Mouse (Mus musculus): ENCODE results near the gene Kcna2.

Kcna2 gene

DNA sequence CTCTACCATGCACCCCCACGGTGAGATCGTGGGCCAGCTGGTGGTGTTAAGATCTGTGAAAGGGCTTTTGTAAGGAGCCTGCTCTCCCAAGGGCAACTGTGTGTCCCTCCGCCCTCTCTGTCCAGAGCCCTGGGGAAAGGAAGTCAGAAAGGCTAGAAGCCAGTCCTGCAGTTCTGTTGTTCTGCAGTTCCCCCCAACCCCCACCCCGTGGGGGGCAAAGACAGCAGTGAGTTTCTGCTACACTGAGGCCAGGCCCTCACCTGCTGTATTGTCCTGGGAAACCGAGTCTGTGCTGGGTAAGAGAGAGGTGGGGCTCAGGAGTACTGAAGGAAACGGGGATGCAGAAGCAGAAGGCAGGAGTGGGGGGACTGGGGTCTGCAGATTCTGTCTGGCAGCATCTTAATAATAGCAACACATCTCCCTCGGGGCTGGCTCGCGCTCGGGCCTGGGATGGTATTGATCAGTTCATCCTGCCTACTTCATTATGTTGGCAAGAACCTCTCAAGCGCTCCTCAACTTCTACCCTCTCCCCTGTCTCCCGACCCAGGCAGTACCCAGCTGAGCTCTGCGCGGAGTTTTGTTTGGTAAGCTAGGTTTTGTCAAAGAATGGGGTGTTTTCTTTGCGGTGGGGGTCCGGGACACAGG is at the start of gene Kcna2:
TSS of gene Kcna2 (plus strand) at position 336 of the 645 bp plus-strand sequence.
- POLR2A ChIA-PET = no interaction called here

DNA sequence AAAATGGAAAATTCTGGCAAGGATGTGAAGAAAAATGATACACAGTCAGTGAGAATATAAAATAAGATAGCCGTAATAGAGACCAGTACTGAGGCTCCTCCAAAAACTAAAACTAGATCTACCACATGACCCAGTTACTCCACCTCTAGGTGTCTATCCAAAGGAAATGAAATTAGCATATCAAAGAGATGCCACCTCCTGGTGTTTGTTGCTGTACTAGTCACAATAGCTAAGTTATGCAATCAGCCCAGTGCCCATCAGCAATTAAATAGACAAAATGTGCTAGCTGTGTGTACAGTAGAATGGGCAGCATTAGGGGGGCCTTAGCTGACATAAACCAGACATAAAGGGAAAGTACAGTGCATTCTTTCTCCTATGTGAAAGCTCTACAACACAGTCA is 39.5 kb upstream of the Kcna2 start:
- CTCF ChIA-PET = no interaction called here
- POLR2A ChIA-PET = no interaction called here

More for the DNA sequence above, at the start of gene Kcna2:
- CTCF ChIA-PET = interaction anchor here in 2 of 4 experiments (1.3 to 1.4 kb wide), 2 partner anchors 9 to 59 kb away, joined by 3 to 4 read pairs; no protein-coding TSS in a partner anchor

DNA sequence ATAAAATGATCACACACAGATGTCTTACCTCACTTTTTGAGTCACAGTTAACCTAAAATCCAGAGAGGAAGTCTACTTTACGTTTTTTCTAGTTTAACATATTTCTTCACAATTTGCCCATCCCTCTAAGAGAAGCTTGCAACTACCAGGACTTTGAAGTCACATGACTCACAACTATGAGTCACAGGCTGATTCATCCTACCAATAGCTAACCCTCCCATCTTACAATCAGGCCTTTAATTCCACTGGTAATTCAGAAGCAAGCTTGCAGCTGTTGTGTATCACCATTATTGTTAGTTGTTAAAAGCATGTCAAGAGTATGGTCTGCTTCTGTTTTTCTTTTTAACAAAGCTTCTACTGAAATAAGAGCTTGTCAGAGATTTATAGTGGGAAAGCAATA is 38.2 kb upstream of the Kcna2 start:
- CTCF ChIA-PET = no interaction called here

DNA sequence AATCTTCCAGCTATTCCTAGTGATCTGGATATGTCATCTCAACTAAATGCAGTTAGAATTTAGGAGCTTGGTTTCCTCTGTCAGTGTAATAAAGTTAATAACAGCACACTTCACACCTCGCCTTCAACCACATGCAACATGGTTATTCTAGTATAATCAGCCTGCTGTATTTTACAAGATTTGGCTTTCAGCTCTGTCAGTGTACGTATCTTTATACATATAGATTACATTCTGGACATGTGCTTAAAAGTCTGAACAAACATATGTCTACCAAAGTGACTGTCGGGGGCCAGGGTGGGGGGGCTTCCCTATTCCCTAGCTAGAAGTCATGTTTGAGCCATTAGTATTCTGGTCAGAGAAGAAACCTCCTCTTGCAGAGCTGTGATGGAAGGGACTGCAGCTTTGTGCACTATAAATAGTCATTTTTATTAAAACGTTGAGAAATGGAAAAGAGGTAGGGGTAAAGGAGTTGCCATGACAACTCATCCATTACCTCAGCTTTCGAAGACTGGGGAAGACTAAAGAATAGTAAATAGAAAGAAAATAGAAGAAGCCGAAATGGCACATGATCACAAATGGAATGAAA is 35.3 kb upstream of the Kcna2 start:
- POLR2A ChIA-PET = no interaction called here
- CTCF ChIA-PET = no interaction called here

More for the DNA sequence above, 38.2 kb upstream of the Kcna2 start:
- POLR2A ChIA-PET = no interaction called here

DNA sequence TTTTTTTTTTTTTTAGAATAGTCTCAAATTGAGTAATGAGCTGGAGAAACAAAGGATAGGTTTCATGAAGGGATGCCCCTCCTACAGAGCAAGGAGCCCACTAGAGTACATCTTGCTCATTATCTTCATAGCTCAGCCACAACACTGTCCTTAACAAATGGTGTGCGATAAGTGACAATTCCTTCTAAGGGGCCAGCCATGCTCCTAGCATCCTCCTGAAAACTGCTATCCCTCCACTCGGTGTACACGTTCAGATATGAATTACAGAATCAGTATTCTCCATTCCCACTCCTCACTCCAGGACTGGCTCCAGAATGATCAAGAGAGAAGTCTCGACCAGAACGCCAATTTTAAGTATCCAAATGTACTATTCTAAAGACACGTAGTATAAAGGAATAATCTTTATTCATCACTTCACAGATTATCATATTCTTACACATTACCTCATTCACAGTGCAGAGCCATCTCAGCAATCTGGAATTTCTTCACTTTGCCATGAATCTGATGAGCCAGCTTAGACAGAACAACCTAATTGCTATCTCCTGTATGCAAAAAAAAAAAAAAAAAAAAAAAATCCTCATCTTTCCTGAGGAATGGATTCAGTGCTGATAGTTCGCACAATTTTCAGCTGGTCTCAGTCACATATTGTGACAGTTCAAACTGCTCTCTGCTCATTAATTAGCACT is 34.6 kb upstream of the Kcna2 start:
- ChIA-PET CTCF (interaction anchor here in 1 of 4 experiments (0.7 kb wide), 1 partner anchor 1447 kb away, joined by 12 read pairs; no protein-coding TSS in a partner anchor), POLR2A (interaction anchor here in 1 of 4 experiments (0.7 kb wide), 1 partner anchor 24 kb away, joined by 4 read pairs; no protein-coding TSS in a partner anchor)

DNA sequence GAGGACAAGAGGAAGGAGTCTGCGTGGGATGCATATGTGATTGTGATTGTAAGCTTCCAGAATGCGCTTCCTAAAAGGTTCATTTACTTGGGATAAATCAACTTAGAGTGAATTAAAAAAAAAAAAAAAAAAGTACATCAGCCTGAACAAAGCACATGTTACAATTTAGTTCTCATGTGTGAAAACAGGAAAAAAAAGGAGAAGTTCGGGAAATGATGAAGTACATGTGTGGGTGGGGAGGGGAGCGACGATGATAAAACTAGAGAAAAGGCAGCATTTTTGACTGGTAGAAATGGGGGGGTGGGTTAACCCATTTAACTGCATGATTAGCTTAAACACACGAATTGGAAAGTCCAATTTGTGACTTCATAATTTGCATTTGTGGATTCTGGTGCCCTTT is 33.7 kb upstream of the Kcna2 start:
- ChIA-PET POLR2A (interaction anchor here in 1 of 4 experiments (0.7 kb wide), 1 partner anchor 23 kb away, joined by 4 read pairs; no protein-coding TSS in a partner anchor), CTCF (interaction anchor here in 2 of 4 experiments (0.7 to 1.1 kb wide), 2 partner anchors 14 to 1448 kb away, joined by 3 to 12 read pairs; no protein-coding TSS in a partner anchor)

DNA sequence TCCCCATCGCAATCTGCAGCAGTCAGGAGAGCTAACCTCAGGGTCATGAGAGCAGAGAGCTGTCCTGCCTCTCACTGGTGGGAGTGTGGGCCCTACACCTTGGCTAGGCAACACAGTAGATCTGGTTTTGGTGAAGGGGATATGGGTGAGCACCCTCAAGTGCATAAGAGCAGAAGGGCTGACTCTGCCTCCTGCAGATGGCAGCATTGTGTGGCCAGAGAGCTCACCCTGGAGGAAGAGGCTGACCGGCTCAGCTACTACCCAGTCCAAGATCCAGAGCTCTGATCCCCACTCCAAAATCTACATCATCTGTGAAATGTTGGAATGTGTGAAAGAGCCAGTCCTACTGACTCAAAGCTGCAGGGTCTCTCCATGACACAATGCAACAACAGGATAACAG is 27.1 kb upstream of the Kcna2 start:
- ChIA-PET POLR2A (no interaction called here), CTCF (no interaction called here)

DNA sequence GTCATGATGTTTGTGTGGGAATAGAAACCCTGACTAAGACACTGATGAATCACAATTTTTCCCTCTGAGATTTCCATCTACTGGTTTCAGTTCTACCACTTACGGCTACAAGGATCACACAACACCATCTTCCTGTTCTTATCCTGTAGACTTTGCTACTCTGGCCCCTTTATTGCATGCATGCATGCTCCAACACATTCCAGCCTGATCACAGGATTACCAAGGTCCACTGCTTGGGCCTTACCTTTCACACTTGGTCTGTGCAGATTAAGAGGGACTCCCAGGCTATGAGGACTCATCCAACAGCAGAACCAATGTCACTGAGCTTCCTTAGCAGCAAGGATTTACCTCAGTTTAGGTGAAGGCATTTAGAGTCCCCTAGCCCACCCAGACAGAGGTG is 25.2 kb upstream of the Kcna2 start:
- CTCF ChIA-PET = interaction anchor here in 1 of 4 experiments (1.0 to 2.1 kb wide), 2 partner anchors 18 to 173 kb away, joined by 3 to 4 read pairs; no protein-coding TSS in a partner anchor

DNA sequence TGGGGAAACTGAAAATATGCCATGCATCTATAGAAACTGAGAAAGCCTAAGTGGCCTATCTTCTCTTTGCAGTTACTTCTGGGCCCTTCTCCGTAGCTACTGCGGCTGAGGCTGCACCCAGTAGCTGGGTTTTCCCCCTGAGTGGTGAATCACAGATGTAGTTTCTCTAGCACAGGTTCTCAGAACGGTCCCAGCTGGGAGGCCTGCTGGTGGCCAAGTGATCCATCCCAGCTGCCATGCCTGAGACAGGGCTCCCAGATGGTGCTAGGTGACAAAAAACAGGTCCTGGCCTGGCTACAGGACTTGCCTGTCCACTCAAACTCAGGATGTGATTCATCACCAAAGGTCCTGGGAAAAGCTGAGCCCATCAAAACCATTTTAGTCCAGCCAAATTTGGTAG is 24.3 kb upstream of the Kcna2 start:
- ChIA-PET POLR2A (no interaction called here), CTCF (interaction anchor here in 1 of 4 experiments (2.1 kb wide), 1 partner anchor 174 kb away, joined by 4 read pairs; no protein-coding TSS in a partner anchor)

More for the DNA sequence above, 25.2 kb upstream of the Kcna2 start:
- POLR2A ChIA-PET = no interaction called here

DNA sequence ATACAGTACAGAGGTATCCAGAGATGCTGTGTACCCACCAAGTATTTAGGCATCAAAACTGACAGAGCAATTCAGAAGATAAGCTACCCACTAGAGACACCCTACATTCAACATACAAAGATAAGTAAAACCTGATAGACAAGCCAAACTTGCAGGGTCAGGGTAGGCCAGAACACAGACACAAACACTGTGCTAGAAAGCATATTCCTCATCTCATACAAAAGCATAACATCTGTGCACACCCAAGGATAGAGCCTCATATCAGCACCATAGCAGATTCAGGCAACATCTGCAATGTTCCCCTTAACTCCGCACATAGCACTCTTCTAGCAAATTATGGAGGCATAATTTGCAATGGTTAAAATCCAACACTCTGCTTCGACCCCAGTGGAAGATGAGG is 23.8 kb upstream of the Kcna2 start:
- ChIA-PET CTCF (no interaction called here), POLR2A (no interaction called here)

DNA sequence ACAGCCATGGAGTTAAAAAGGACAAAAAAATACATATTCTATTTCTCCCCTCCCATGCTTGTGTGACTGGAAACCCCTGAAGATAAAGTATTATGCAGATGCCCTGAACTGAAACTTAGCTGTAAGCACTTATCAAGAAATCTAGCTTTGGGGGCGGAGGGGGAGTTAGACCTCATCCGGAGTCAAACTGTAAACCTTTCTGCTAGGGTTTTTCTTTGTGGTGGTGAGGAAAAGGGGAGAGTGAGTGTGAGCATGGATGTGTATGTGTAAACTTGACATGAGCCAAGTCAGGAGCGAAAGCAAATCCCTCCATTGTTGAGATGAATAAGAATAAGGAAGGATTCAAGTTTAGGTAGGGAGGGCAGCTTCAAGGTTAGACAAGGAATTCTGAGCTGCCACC is 20.1 kb upstream of the Kcna2 start:
- POLR2A ChIA-PET = no interaction called here
- CTCF ChIA-PET = interaction anchor here in 1 of 4 experiments (0.6 kb wide), 1 partner anchor 108 kb away, joined by 4 read pairs; no protein-coding TSS in a partner anchor

DNA sequence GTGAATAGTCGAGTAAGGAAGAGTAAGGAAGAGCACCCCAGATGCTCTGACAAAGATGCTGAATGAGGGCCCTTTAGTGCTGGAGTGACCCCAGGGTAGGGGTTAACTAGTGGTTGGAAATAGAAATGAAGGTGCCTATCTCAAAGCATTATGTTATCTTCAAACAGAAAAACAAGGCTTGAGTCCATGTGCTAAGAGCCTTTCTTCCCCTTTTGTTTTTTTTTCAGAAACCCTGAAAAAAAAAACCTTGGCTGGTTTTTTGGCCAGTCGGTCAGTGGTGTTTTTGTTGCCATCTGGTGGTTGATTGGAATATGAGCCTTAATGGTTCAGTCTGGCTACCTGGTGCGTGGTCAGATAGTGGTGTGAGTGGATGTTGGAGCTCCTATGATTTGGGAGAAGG is 19.7 kb upstream of the Kcna2 start:
- POLR2A ChIA-PET = no interaction called here

DNA sequence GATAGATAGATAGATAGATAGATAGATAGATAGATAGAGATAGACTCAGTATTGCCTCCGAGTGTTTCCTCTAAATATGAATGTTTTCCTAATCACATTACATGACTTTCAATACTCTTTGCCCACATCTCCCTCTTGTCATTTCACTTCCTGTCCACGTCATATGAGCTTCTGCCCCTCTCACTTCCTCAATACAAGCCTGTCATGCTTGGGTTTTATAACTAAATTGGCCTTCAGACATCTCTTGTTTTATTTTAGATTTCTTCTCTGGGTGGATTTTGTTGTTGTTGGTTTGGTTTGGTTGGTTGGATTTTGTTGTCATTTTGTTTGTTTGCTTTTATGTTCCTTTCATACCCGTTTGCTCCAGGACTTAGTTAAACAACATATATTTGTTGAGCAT is 16.4 kb upstream of the Kcna2 start:
- ChIA-PET POLR2A (no interaction called here), CTCF (interaction anchor here in 1 of 4 experiments (1.0 kb wide), 1 partner anchor 9 kb away, joined by 3 read pairs; no protein-coding TSS in a partner anchor)

More for the DNA sequence above, 19.7 kb upstream of the Kcna2 start:
- CTCF ChIA-PET = interaction anchor here in 3 of 4 experiments (0.6 to 1.2 kb wide), 7 partner anchors 14 to 427 kb away, joined by 3 to 4 read pairs (median 3); no protein-coding TSS in a partner anchor

DNA sequence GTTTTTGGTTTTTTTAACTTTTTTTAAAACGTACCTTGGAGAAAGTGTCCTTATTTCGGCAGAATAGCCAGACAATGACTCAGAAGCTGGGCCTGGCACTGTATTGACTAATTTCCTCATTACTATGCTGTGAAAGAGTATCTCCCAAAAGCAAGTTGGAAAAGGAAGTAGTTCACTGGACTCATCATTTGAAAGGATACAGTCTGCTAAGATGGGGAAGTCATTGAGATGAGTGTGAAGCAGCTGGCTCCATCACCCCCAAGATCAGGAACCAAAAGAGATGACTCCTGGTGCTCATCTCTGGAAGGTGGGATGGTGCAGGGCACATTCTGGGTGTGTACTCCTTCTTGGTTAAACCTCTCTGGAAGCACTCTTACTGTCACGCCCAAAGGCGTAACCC is 13.5 kb upstream of the Kcna2 start:
- ChIA-PET POLR2A (interaction anchor here in 1 of 4 experiments (0.6 kb wide), 1 partner anchor 9 kb away, joined by 3 read pairs; no protein-coding TSS in a partner anchor), CTCF (interaction anchor here in 1 of 4 experiments (0.6 kb wide), 1 partner anchor 15 kb away, joined by 5 read pairs; no protein-coding TSS in a partner anchor)

DNA sequence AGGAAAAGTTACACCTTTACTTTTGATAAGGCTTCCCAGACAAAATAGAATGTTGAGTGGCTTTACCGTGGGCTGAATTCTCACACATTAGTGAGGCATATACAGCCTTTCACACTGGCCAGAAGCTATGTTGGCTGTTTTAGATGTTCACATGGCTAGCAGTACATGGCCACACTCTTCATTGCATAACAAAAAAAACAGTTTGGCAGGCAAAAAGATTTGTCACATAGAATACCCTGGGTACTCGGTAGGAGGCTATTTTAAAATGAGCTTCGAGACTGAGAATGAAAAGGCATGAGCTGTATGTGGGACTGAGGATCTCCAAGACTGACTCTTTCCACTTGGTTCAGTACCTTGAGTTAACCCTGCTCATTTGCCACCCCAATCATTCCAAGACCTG is 12.1 kb upstream of the Kcna2 start:
- ChIA-PET POLR2A (interaction anchor here in 1 of 4 experiments (1.0 kb wide), 1 partner anchor 8 kb away, joined by 3 read pairs; no protein-coding TSS in a partner anchor), CTCF (interaction anchor here in 1 of 4 experiments (1.1 kb wide), 2 partner anchors 71 to 117 kb away, joined by 3 to 4 read pairs; no protein-coding TSS in a partner anchor)

DNA sequence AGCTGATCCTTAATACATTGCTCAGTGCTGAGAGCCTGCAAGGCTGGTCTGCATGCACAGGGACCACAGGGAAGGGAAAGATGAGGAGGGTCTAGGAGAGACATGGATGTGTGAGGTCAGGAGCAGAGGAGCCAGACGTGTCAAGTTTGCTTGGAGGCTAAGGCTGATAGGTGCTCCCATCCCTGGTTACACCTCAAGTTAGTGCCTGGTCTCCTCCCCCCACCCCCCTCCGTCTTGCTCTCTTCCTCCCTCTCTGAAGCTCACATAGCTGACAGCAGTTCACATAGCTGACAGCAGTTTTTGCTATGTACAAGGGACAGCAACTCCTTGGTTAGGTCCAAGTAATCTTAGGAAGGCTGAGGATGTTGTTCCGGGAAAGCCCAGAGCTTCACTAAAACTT is 11.5 kb upstream of the Kcna2 start:
- ChIA-PET CTCF (interaction anchor here in 1 of 4 experiments (1.1 kb wide), 2 partner anchors 70 to 116 kb away, joined by 3 to 4 read pairs; no protein-coding TSS in a partner anchor), POLR2A (interaction anchor here in 3 of 4 experiments (0.5 to 1.0 kb wide), 3 partner anchors 8 to 24 kb away, joined by 3 to 4 read pairs (median 4); no protein-coding TSS in a partner anchor)

DNA sequence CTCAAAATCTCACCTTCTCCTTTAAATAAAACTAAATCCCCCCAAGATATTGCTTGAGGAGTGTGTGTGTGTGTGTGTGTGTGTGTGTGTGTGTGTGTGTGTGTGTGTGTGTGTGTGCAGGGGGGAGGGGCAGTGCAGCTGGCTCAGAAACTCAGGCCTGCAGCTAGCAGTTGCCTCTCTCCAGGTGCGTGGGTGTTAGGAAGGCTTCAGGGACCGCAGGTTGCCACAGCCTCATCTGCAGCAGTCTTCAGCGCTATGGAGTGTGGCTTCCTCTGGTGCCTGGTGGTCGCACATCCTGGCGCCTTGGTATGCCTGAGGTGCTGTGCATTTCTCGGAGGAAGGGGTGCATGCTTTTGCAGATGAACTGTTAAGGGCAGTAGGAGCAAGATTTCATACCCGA is 10.9 kb upstream of the Kcna2 start:
- ChIA-PET POLR2A (interaction anchor here in 3 of 4 experiments (0.5 to 1.0 kb wide), 3 partner anchors 23 to 199 kb away, joined by 4 read pairs; no protein-coding TSS in a partner anchor), CTCF (interaction anchor here in 1 of 4 experiments (1.1 kb wide), 1 partner anchor 70 kb away, joined by 4 read pairs; no protein-coding TSS in a partner anchor)

DNA sequence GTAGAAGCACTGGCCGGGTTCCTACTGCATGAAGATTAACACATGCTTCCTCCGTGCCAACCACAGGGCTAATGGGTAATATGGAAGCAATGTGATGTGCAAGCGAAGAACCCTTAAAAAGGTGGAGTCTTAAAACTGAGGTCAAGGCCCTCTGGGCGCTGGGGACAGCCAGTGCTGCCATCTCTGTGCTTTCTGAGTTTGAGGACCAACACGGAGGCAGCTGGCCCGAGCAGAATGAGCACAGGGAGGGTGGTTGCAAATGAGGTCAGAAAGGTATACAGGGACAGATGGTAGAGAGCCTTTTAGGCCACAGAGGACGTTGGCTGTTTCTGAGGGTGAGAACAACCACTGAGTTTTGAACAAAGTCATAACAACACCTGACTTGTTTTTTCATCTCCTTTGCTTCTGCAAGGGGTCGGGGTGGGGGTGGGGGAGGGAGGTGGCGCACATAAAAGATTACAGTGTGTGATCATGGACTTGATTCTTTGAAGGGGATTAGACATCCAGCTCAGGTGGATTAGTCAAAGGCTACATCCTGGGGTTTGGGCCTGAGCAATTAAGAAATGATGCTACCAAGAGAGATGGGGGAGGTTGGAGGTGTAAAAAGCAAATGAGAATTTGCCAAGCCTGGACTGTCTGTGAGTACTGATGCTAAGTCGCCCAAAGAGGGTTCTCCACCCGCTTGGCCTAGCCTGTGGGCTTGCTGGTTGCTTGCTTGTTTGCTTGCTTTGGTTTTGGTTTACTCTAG is 10.4 kb upstream of the Kcna2 start:
- ChIA-PET POLR2A (interaction anchor here in 1 of 4 experiments (0.6 kb wide), 1 partner anchor 198 kb away, joined by 4 read pairs; no protein-coding TSS in a partner anchor), CTCF (no interaction called here)

All from embryonic stem cell, embryonic (primary cell).